Mouse (Mus musculus): ENCODE measurements around the gene Gm20388.

DNA sequence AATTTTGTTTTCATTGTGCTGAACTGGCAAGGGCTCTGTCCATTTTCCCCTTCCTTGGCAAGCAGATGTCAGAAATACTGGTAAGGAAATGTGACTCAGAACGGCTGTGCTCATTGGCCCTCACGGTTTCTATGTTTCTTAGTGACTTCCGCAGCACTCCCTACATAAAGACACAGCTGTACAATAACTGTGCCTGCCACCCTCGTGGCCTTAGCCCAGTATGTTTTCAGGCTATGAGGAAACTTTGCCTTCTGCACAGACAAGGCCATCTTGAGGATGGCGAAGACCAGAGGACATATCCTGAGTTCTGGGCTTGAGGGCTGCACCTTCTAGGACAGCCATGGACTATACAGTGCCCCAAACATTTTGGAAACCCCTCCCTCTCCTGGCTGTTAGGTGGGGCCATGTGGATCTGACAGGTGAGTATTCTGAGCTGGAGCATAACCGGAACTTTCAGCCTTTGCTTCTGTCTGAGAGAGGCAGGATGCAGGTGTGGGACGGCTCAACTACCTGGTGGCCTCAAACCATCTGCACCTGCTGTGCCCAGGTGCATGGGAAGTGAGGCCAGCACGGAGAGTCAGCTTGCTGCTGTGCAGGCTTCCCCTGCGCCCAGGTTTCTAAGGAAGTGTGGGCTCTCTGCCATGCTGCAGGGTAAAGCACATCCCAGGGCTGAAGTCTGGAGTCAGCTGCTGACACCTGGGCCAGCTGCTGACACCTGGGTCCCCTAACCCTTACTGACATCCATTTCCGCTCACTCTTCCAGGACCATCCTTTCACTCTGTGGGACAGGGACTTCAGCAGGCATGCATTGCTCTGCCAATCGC lies 4146.4 kb downstream of the Gm20388 start:
- TF ChIP-seq POLR2A (IDR thresholded peaks at IDR 0.05; ENCODE audit: insufficient read depth, low read depth, low read length) (no peak), CTCF (IDR thresholded peaks at IDR 0.05; ENCODE audit: insufficient read depth, low read depth, low read length) (no peak)

Measured in olfactory bulb, adult 2 months (tissue).